Mouse (Mus musculus) left cerebral cortex, adult 2 months (tissue): ENCODE results near the gene Tomt. TPM values are rescaled to one million over a fixed set of nuclear protein-coding genes. Genes with fewer than 3 reads are reported as not detected.

Experiments
- DNase-seq, 2 experiments: peaks; one replicate each; pipeline ENCODE4 v3.0.0; 2021 to 2022; ENCODE audit warnings: low spot score in 2 of 2, mixed read lengths in 1 of 2; ENCODE audit errors: extremely low spot score in 1 of 2
- H3K27ac ChIP-seq: fragments of 200-600 bp; 2 replicates; pipeline ENCODE4 v1.8.1; 2022
- H3K4me3 ChIP-seq: fragments of 200-600 bp; 2 replicates; pipeline ENCODE4 v1.8.1; 2022
- CTCF ChIP-seq: fragments of 200-600 bp; IDR thresholded peaks from 2 replicates; pipeline ENCODE4 v1.8.1; 2022; ENCODE audit warnings: antibody characterized with exemption, mild to moderate bottlenecking, moderate library complexity
- intact Hi-C: fragments of 180-260 bp; cut with DNase I; formaldehyde crosslinking; loops from one replicate; pipeline ENCODE4 v1.15.1; 2025
- total RNA-seq, 2 experiments: library from RNA; stranded (reverse); gene quantifications; 2 replicates each; pipeline ENCODE4 v1.2.3; 2021

Tomt gene
- total RNA-seq, 2 experiments from 2014 or later: not detected

GRCm38 (mm10) chr7:101900331-101901097 is 5.6 kb downstream of the Tomt start:
- no peak for TF ChIP-seq CTCF
- no peak overlapping the region for H3K27ac ChIP-seq
- no peak for DNase-seq
- no peak overlapping the region for H3K4me3 ChIP-seq
- intact Hi-C loops: no loop called here

GRCm38 (mm10) chr7:101896104-101897066 is 9.8 kb downstream of the Tomt start:
- no peak for TF ChIP-seq CTCF
- DNase-seq: peak; percentile 91 to 95
- peak overlapping the region; percentile 91 for H3K27ac ChIP-seq
- H3K4me3 ChIP-seq: peak overlapping the region; percentile 72
- intact Hi-C loops: loop anchor here (1.0 to 5.0 kb wide), 3 partner anchors 36 to 229 kb away; partner anchors contain the start of gene Lrrc51

- Histone ChIP-seq H3K4me3 (peak overlapping the region; percentile 72), H3K27ac (peak overlapping the region; percentile 90)
- TF ChIP-seq CTCF: no peak; the same call in 1 of the 2 replicates
- DNase-seq: no peak
- intact Hi-C loops: loop anchor here (1.0 to 5.0 kb wide), 3 partner anchors 37 to 228 kb away; partner anchors contain the start of gene Lrrc51
Observed at GRCm38 (mm10) chr7:101895695-101896094, 10.5 kb downstream of the Tomt start.

GRCm38 (mm10) chr7:101888460-101888859 is 17.7 kb downstream of the Tomt start:
- intact Hi-C loops: no loop called here
- DNase-seq: no peak
- TF ChIP-seq CTCF: no peak
- H3K27ac ChIP-seq: no peak overlapping the region
- no peak overlapping the region for H3K4me3 ChIP-seq

GRCm38 (mm10) chr7:101886274-101886673 is 19.9 kb downstream of the Tomt start:
- intact Hi-C loops: no loop called here
- no peak for TF ChIP-seq CTCF
- Histone ChIP-seq H3K4me3 (no peak overlapping the region), H3K27ac (no peak overlapping the region)
- no peak for DNase-seq

GRCm38 (mm10) chr7:101884160-101884559 is 22.0 kb downstream of the Tomt start:
- Histone ChIP-seq H3K27ac (no peak overlapping the region), H3K4me3 (no peak overlapping the region)
- TF ChIP-seq CTCF: no peak
- DNase-seq: no peak
- intact Hi-C loops: loop anchor here (5.0 kb wide), 1 partner anchor 47 kb away; the partner anchor contains the start of gene Inppl1

- TF ChIP-seq CTCF: no peak
- H3K27ac ChIP-seq: no peak overlapping the region
- DNase-seq: no peak
- H3K4me3 ChIP-seq: no peak overlapping the region
- intact Hi-C loops: loop anchor here (5.0 kb wide), 1 partner anchor 45 kb away; the partner anchor contains the start of gene Inppl1
Observed at GRCm38 (mm10) chr7:101882413-101883154, 23.6 kb downstream of the Tomt start.

- intact Hi-C loops: loop anchor here (5.0 kb wide), 1 partner anchor 44 kb away; the partner anchor contains the start of gene Inppl1
- DNase-seq: no peak
- Histone ChIP-seq H3K4me3 (no peak overlapping the region), H3K27ac (no peak overlapping the region)
- no peak for TF ChIP-seq CTCF
Observed at GRCm38 (mm10) chr7:101880855-101881254, 25.3 kb downstream of the Tomt start.

- TF ChIP-seq CTCF: no peak
- no peak for DNase-seq
- intact Hi-C loops: no loop called here
- Histone ChIP-seq H3K4me3 (no peak overlapping the region), H3K27ac (no peak overlapping the region)
Observed at GRCm38 (mm10) chr7:101875978-101876377, 30.2 kb downstream of the Tomt start.

- Histone ChIP-seq H3K27ac (no peak overlapping the region), H3K4me3 (no peak overlapping the region)
- intact Hi-C loops: no loop called here
- TF ChIP-seq CTCF: no peak
- no peak for DNase-seq
Observed at GRCm38 (mm10) chr7:101871296-101871695, 34.9 kb downstream of the Tomt start.

- no peak for TF ChIP-seq CTCF
- no peak for DNase-seq
- Histone ChIP-seq H3K27ac (no peak within 1 kb of the TSS), H3K4me3 (no peak within 1 kb of the TSS)
- intact Hi-C loops: no loop called here
Observed at GRCm38 (mm10) chr7:101870629-101871028, 35.5 kb downstream of the Tomt start, which contains the start of gene Folr1. Folr1 (minus strand) TSS chr7:101870788.
